Mouse (Mus musculus): ENCODE data around the gene Nlrc4.

The Nlrc4 gene

DNA sequence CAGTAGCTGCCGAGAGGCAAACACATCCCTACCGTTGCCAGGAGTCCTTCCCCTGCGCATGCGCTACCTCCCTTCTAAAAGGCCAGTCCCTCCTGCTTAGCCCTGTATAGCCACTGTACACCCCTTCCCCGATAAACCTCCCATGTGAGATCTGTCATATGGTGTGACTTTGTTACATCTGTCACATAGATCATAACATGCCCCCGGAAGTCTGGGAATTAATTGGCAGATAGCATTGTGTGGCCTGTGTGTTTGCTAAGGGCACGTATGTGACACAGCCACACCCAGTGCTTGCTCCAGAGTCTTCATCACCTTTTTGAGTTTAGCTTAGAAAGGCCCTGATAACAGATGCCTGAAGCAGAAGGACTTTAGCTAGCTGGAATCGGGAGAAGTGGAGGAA, 28.9 kb downstream of the Nlrc4 start:
- DNase-seq (ENCODE audit: low spot score in 2 of 2): no peak

DNA sequence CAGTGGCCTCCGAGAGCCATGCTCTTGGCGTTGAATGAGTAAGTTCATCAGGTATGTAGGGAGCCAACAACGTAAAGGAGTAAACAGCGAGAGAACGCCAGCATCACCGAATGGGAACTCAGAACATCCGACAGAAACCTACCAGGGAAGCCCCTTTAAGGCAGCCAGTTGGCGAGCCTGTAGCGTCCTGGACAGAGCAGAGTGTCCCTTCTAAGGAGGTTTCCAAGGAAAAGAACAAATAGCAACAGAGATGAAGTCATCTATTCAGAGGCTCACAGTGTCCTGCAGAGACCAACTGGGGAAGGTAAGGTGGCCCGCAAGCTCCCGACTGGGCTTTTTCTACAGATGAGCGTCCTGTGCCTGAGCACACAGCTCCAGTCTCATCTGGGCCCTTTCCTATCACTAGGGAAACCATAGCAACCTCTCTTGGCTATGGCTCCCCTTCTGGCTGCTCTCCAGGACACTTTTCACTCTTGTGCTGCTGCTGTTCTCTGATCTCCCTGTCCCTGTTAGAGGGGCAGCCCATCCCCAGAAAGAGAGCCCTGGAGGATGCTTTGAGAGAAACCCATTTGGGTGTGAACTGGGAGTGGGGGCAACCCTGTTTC, 34.4 kb downstream of the Nlrc4 start:
- DNase-seq (ENCODE audit: low spot score in 2 of 2): no peak

DNA sequence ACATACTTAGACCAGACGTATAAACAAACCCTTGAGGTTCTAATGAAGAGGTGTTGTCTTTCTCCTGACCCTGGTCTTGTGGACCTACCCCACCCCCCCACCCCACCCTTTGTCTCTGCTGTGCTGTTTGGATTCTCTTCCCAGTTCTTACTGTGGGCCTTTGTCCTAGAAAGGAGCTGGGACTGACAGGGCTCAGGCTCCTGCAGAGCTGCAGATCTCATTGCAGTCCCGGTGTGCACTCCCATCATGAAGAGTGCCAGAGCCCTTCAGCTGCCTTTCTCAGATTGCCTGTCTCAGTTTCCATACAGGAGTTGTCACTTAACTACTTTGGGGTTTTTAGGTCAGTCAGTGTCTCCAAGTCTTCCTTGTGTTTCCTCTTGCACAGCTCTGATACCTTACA, 38.3 kb downstream of the Nlrc4 start:
- no peak for DNase-seq (ENCODE audit: low spot score in 2 of 2)

DNA sequence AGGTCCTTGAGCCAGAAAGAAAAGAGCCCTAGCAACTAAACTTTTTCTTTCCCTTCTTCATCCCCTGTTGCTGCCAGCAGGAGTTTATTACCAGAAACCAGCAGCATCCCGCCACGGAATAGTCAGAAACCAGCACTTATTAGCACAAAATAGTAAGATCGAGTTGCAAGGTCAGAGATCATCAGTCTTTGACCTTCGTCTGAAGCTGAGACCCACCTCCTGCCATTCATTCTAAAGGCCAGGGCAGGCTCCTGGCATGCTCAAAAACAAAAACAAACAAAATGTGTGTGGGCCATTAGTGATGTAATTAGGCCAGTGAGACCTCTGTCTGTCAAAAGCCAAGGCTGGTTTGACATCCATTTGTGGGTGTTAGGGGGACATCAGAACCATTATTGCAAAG, 40.8 kb downstream of the Nlrc4 start:
- DNase-seq (ENCODE audit: low spot score in 2 of 2): no peak

DNA sequence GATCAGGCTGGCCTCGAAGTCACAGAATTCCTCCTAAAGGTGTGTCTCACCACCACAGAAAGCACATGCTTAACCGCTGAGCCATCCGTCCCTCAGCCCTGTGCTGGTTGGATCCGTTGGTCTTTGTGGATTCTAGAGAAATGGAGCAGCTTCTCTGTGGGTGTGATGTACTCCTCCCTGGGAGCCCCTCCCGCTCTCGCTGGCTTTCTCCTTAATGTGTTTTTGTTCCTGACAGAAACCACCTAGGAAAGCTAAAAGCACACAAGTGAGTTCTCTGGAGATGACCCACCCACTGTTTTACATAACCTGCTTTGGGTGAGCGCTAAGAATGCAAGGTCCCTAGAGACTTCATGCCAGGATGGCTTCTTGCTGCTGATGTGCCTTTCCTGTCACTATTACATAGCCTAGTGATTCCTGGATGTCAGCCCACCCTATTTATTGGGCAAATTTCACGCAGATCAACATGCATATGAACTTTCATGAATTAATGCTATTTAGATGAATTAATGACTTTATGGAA, 42.0 kb downstream of the Nlrc4 start:
- peak; percentile 22 to 32 for DNase-seq (ENCODE audit: low spot score in 2 of 2)

DNA sequence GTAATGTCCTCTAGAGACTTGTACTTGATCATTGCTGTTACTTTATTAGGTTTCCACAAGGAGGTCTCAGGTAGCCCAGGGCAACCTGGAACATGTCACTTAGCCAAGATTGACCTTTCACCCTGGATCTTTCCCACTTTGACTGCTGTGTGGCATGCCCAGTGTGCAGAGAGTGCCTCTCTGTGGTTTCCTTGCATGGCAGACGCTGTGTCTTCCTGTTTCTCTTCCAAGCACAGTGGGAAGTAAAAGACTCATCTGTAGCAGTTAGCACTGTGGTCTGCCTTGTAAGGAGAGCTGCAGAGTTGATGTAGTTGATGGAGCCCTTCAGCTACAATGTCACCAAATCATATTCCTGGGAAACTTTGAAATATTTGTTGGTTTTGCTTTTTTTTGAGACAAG, 44.3 kb downstream of the Nlrc4 start:
- DNase-seq (ENCODE audit: low spot score in 2 of 2): no peak

DNA sequence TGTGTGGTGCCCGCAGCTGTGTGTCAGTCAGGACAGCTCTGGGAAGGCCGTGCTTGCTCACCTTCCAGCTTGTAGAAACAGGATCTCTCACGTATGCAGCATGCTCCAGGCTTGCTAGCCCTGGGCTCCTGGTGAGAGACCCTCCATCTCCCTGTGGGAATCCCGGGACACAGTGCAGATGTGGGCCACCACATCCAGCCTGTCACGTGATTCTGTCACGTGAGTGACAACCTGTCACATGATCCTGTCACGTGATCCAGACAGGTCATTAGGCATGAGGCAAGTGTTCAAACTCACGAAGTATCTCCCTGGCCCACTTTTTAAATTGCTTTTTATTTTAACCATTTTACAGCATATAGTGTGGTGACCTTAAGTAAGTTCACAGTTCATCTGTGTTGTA, 45.6 kb downstream of the Nlrc4 start:
- DNase-seq (ENCODE audit: low spot score in 2 of 2): no peak

DNA sequence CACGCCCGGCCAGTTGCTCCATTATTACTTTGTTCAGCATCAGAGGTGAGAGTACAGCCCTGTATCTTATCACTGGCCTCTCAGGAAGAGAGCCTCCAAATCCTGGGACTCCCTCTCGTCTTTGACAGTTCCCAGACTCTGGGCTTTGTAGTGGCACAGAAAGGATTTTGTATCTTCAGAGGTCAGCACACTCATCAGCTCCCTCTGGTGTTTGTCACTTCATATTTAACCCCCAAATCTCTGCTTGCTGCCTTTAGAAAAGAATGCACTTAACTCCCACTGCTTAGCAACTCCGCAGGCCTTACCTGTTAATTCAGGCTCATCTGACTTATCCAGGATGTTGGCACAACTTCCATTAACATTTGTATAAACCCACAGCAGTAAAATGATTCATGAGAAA, 49.2 kb downstream of the Nlrc4 start:
- DNase-seq (ENCODE audit: low spot score in 2 of 2): no peak

DNA sequence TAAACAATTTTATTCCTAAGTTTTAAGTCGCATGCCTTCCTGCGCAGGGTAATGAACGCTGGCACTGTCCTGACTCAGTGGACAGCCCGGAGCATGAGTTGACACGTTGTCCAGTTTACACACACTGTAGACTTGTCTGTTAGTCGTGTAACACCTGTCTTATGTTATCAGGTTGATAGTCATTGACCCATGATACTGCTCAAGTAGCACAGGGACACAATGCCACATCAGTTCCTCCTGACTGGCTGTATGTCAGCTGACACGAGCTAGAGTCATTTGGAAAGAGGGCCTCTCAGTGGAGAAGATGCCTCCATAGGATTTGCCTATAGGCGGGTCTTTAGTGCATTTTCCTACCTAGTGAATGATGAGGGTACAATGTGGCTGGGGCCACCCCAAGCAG, 52.5 kb downstream of the Nlrc4 start:
- DNase-seq (ENCODE audit: low spot score in 2 of 2): no peak

DNA sequence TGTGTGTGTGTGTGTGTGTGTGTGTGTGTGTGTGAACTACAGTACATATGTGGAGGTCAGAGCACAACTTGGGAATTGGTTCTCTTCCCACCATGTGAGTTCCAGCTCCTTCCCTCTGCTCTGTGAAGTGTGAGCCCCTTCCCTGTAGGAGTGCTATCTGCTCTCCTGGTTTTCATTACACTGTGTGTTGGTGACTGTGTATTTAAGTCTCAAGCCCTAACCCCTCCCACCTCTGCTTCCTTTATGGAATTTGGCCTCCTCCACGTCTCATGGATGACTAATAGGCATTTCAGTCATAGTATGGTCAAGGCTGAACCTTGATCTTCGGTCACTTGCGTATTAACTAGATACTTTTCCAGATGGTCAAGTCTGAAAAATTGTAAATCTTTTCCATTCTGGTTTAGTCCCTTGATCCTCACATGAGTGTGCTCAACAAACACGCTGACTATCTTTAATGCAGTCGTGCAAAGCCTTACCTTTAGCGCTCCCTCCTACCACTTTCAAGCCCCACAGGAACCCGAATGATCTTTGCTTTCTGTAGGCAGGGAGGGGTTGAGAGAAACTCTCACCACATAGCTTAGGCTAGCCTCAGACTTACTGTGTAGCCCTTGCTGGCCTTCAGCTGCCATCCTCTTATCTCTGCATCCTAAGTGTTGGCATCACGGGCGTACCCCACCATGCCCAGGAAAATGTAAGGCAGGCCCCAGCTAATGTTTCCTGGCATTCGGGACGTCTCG, 56.3 kb downstream of the Nlrc4 start:
- DNase-seq (ENCODE audit: low spot score in 2 of 2): no peak

DNA sequence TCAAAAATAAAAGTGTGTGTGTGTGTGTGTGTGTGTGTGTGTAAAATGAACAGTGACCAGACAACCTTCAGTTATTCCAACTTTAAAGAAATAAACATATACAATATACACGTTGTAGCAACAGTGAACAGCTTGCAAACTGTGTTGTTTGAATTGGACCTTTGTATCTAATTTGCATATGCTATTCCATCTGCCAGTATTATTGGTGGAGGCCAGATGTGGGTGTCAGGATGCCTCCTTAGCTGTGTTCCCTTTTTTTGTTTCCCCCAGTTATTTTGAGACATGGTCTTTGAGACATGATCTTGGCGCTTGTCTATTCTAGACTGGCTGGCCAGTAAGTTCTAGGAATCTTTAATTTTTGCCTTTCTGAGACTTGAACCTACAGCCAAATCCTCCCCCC, 61.8 kb downstream of the Nlrc4 start:
- DNase-seq (ENCODE audit: low spot score in 2 of 2): no peak

DNA sequence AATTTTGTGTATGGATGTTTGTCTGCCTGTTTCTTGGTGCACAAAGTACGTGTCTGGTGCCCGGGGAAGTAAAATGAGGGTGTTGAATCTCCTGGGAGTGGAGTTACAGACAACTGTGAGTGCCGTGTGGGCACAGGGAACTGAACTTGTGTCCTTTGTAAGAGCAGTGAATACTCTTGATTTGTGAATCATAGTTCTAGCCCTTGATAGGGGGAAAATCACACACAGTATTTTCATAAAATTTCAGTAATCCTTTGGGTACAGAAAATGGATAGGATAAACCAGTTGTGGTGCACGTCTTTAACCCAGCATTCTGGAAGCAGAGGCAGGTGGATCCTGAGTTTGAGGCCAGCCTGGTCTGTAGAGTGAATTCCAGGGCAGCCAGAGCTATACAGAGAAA, 62.2 kb downstream of the Nlrc4 start:
- DNase-seq (ENCODE audit: low spot score in 2 of 2): no peak

DNA sequence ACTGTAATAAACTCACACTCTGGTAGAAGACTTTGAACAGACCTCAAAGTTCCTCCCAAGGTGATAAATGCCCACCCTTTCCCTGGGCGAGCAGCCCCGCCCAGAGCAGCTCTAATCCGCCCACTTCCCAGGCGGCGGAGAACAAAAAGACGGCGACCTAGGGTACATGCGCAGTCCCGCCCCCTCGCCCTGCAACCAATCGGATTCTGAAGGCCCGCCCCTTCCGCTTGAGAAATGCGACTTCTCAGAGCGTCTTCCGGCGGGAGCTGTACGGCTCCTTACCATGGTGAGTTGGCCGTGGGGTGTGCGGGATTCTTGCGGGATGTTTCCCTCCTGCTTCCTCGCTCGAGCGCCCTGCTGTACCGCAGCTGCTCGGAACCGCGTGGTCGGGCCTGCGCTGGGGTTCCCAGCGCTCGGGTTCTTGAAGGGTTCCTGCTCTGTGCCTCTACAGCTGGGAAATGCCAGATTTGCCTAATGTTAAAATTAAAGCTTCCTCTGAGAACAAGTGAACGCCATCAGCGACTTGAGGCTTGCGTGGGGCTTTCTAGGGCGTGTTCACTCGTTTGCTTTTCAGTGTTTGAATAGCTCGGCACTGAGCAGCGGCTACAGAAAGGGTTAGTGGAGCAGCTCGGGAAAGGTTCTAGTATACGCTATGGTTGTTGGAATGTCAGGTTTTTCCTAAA, 63.4 kb downstream of the Nlrc4 start, which contains the start of gene Slc30a6:
Gene Slc30a6 (plus strand): TSS at position 226 of the 683 bp plus-strand sequence.
- peak; percentile 95 to 97 for DNase-seq (ENCODE audit: low spot score in 2 of 2)

DNA sequence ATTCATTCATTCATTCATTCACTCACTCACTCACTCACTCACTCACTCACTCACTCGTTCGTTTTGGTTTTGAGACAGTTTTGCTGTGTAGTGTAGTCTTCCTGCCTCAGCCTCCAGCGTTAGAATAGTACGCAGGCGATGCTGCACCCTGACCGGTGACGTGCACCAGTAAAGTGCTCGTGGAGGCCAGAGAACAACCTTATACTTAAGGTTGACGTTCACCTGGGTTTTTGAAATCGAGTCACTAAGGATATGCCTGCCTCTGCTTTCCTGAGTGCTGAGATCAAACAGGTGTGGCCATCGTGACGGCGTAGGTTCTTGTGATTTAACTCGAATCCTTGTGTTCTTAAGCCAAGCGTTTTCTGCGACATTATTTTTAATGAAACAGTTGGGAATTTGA, 64.1 kb downstream of the Nlrc4 start:
- DNase-seq (ENCODE audit: low spot score in 2 of 2): no peak

DNA sequence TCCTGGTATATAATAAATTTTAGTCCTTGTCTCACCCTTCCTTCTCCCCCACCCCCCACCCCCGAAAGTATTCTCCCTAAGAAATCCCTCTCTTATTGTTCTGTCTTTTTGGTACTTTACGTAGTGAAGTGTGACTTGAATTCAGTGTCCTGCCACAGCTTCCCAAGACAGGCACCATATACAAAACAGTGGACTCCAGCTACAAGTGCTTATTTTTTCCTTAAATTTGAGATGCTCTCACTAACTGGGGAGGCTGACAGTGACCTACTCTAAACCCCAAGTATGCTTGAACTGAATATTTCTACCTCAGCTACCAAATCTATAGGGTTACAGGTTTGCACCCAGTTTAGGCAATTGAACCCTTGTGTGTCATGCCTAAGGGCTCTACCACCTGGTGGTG, 64.6 kb downstream of the Nlrc4 start:
- no peak for DNase-seq (ENCODE audit: low spot score in 2 of 2)

DNA sequence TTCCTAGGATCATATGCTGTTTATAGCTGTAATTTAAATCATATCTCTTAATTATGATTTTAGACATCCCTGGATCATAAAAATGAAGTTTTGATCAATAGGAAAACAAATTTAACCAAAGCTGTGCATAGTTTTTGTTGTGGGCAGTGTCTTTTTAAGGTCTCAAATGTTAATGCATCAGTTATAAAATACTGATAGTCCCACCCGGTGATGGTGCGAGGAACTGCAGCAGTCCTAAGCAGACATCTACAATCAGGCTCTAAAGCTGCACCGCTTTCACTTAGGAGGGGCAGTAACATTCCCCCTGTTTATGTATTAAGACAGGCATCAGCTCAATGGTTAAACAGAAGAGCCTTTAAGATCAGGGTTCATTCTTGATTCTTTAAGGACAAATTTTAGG, 69.1 kb downstream of the Nlrc4 start:
- DNase-seq (ENCODE audit: low spot score in 2 of 2): no peak

DNA sequence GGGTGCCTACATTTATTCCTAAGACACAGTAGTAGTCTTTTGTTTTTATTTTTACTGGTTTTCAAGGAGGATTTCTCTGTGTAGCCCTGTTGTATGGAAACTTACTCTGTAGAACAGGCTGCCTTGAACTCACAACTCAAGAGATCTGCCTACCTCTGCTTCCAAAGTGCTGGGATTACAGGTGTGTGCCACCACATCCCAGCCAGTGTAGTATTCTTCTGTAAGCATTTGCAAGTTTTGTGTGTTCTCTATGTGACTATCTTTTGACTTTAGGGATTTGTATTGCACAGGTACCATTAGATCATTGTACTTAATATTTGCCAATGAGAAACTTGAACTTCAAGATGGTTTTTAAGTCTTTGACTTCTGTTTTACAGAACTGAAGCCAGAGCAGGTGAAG, 72.3 kb downstream of the Nlrc4 start:
- DNase-seq (ENCODE audit: low spot score in 2 of 2): no peak

DNA sequence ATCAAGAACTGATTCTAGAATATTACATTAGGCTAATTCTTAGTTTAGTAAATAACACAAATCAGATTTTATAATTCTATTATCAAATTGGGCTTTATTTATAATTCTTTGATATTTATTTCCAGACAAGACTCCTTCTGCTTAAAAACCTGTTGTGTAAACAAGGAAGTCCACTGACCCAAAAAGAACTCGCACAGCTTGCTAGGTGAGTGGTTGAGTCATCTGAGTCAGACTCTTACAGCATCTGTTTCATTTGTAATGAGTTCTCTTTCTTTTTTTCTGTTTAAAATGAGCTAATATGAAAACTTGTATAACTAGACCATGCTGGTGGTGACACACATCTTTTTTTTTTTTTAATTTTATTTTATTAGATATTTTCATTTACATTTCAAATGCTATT, 82.0 kb downstream of the Nlrc4 start:
- DNase-seq (ENCODE audit: low spot score in 2 of 2): no peak

Measured in spleen, postnatal 36 days (tissue).